Mouse (Mus musculus): ENCODE measurements around the gene Tomm20. TPM values are rescaled to one million over a fixed set of nuclear protein-coding genes. Genes with fewer than 3 reads are reported as not detected.
"Not testable (repeated sequence)": the region's sequence is repeated elsewhere in the genome, so short reads cannot be mapped to it uniquely, and the experiment has no call there.

The Tomm20 gene
- polyA plus RNA-seq, 1 experiment, result 131 TPM

- Histone ChIP-seq H3K27ac (ENCODE audit: control insufficient read depth, insufficient read depth, low read depth, low read length) (no peak overlapping the region), H3K36me3 (ENCODE audit: control insufficient read depth, insufficient read depth, low read length) (no peaks in the 10 kb centered on the region), H3K4me1 (ENCODE audit: control insufficient read depth, insufficient read depth, low read length) (no peaks in the 10 kb centered on the region), H3K27me3 (ENCODE audit: control insufficient read depth, insufficient read depth, low read length) (no peaks in the 10 kb centered on the region), H3K4me3 (ENCODE audit: control insufficient read depth, low read depth, low read length) (peak overlapping the region; percentile 72)
- TF ChIP-seq POLR2A (IDR thresholded peaks at IDR 0.05; ENCODE audit: control insufficient read depth, low read depth, low read length) (no peak), CTCF (IDR thresholded peaks at IDR 0.05; ENCODE audit: control insufficient read depth, insufficient read depth, insufficient replicate concordance, low read depth, low read length) (no peak)
Measured at GRCm38 (mm10) chr8:126979091-126979920, 33.7 kb upstream of the Tomm20 start.

DNA sequence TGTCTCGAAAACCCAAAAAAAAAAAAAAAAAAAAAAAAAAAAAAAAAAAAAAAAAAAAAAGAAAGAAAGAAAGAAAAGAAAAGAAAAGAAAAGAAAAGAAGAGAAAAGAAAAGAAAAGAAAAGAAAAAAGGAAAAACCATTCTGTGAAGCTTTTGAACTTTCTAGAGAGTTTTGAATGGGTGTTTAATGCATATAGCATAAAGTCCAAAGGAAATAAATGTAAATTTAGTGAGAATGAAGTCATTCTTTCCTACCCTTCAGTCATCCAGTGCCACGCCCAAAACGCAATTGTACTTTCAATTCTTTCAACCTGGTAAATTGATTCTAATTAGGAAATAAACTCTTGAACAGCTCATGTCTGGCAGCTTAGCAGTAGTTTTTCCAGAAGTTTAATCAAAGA, 32.9 kb upstream of the Tomm20 start:
- H3K27ac ChIP-seq (ENCODE audit: control insufficient read depth, insufficient read depth, low read depth, low read length); H3K27me3 ChIP-seq (ENCODE audit: control insufficient read depth, insufficient read depth, low read length); H3K36me3 ChIP-seq (ENCODE audit: control insufficient read depth, insufficient read depth, low read length); H3K4me3 ChIP-seq (ENCODE audit: control insufficient read depth, low read depth, low read length); H3K4me1 ChIP-seq (ENCODE audit: control insufficient read depth, insufficient read depth, low read length): not testable (repeated sequence)

- no peak for TF ChIP-seq POLR2A (IDR thresholded peaks at IDR 0.05; ENCODE audit: control insufficient read depth, low read depth, low read length)
- no peak for TF ChIP-seq CTCF (IDR thresholded peaks at IDR 0.05; ENCODE audit: control insufficient read depth, insufficient read depth, insufficient replicate concordance, low read depth, low read length)
- Histone ChIP-seq H3K4me3 (ENCODE audit: control insufficient read depth, low read depth, low read length) (no peak overlapping the region), H3K4me1 (ENCODE audit: control insufficient read depth, insufficient read depth, low read length) (no peaks in the 10 kb centered on the region), H3K36me3 (ENCODE audit: control insufficient read depth, insufficient read depth, low read length) (no peaks in the 10 kb centered on the region), H3K27ac (ENCODE audit: control insufficient read depth, insufficient read depth, low read depth, low read length) (no peak overlapping the region), H3K27me3 (ENCODE audit: control insufficient read depth, insufficient read depth, low read length) (no peaks in the 10 kb centered on the region)
Measured at GRCm38 (mm10) chr8:126978028-126978427, 32.4 kb upstream of the Tomm20 start.

- H3K27me3 ChIP-seq (ENCODE audit: control insufficient read depth, insufficient read depth, low read length), result no peaks in the 10 kb centered on the region
- TF ChIP-seq CTCF (IDR thresholded peaks at IDR 0.05; ENCODE audit: control insufficient read depth, insufficient read depth, insufficient replicate concordance, low read depth, low read length) (no peak), POLR2A (IDR thresholded peaks at IDR 0.05; ENCODE audit: control insufficient read depth, low read depth, low read length) (no peak)
- no peaks in the 10 kb centered on the region for H3K36me3 ChIP-seq (ENCODE audit: control insufficient read depth, insufficient read depth, low read length)
- no peaks in the 10 kb centered on the region for H3K4me1 ChIP-seq (ENCODE audit: control insufficient read depth, insufficient read depth, low read length)
- no peak overlapping the region for H3K4me3 ChIP-seq (ENCODE audit: control insufficient read depth, low read depth, low read length)
- H3K27ac ChIP-seq (ENCODE audit: control insufficient read depth, insufficient read depth, low read depth, low read length), result no peak overlapping the region
Measured at GRCm38 (mm10) chr8:126976608-126977348, 31.1 kb upstream of the Tomm20 start.

DNA sequence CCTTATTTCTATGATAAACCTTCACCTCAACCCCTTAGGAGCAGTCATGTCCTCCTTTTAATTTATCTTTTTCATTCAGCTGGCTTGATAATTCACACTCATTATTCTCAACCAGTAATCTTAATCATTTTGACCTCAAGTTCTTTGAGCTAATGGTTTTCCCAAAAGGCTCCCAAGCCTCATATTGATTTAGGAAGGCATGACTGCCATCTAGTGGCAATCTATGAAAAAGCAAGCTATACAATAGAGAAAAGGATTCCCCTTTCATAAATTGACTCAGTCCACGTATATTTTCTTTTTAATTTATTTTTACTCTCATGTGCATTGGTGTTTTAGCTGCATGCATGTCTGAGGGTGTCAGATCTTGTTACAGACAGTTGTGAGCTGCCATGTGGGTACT, 30.1 kb upstream of the Tomm20 start:
- no peaks in the 10 kb centered on the region for H3K36me3 ChIP-seq (ENCODE audit: control insufficient read depth, insufficient read depth, low read length)
- H3K4me1 ChIP-seq (ENCODE audit: control insufficient read depth, insufficient read depth, low read length), result no peaks in the 10 kb centered on the region; the same call in 1 of the 2 replicates
- no peak overlapping the region for H3K27ac ChIP-seq (ENCODE audit: control insufficient read depth, insufficient read depth, low read depth, low read length)
- no peak overlapping the region for H3K4me3 ChIP-seq (ENCODE audit: control insufficient read depth, low read depth, low read length)
- no peaks in the 10 kb centered on the region for H3K27me3 ChIP-seq (ENCODE audit: control insufficient read depth, insufficient read depth, low read length)
- TF ChIP-seq POLR2A (IDR thresholded peaks at IDR 0.05; ENCODE audit: control insufficient read depth, low read depth, low read length), result no peak
- TF ChIP-seq CTCF (IDR thresholded peaks at IDR 0.05; ENCODE audit: control insufficient read depth, insufficient read depth, insufficient replicate concordance, low read depth, low read length), result no peak; the same call in 1 of the 2 replicates

DNA sequence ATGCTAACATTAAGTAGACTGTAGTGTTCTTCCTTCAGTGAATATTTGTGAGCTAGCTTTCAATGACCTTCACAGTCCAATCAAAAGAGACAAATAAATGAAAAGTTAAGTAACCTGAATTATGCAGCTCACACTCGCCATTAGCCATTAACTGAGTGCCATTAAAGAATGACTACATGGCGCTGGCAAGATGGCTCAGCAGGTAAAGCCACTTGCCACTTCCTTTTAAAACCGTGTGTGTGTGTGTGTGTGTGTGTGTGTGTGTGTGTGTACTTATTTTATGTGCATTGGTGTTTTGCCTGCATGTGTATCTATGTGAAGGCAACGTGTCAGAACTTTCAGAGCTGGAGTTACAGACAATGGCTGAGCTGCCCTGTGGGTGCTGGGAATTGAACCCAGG, 28.9 kb upstream of the Tomm20 start:
- H3K4me3 ChIP-seq (ENCODE audit: control insufficient read depth, low read depth, low read length), result no peak overlapping the region
- H3K27ac ChIP-seq (ENCODE audit: control insufficient read depth, insufficient read depth, low read depth, low read length), result no peak overlapping the region
- TF ChIP-seq CTCF (IDR thresholded peaks at IDR 0.05; ENCODE audit: control insufficient read depth, insufficient read depth, insufficient replicate concordance, low read depth, low read length) (no peak), POLR2A (IDR thresholded peaks at IDR 0.05; ENCODE audit: control insufficient read depth, low read depth, low read length) (no peak)
- no peaks in the 10 kb centered on the region for H3K27me3 ChIP-seq (ENCODE audit: control insufficient read depth, insufficient read depth, low read length)
- H3K36me3 ChIP-seq (ENCODE audit: control insufficient read depth, insufficient read depth, low read length), result no peaks in the 10 kb centered on the region
- no peaks in the 10 kb centered on the region; the same call in none of the 2 replicates for H3K4me1 ChIP-seq (ENCODE audit: control insufficient read depth, insufficient read depth, low read length)

DNA sequence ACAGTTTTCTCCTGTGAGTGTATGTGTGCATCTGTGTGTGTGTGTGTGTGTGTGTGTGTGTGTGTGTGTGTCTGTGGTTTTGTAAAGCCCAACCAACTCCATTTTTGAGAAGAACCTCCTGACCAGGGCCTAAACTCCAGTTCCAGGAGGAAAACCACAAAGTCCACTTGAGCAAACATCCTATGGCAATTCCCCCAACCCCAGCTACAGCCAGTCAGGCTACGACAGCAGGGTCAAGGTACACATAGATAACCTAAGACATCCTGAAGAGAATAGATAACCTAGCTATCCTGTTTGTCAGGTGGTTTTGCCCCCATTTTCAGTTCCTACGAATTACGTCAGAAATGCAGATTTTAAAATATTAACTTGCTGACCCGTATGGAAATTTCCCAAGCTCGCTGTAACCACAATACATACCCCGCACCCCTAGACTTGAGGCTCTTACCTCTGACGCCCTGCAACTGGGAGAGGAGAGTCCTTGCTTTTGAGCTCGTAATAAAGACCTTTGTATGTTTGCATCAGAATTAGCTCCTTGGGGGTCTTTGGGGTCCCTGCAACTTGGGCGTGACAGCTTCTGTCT, 28.1 kb upstream of the Tomm20 start:
- Histone ChIP-seq H3K4me3 (ENCODE audit: control insufficient read depth, low read depth, low read length) (no peak overlapping the region), H3K27me3 (ENCODE audit: control insufficient read depth, insufficient read depth, low read length) (no peaks in the 10 kb centered on the region), H3K36me3 (ENCODE audit: control insufficient read depth, insufficient read depth, low read length) (no peaks in the 10 kb centered on the region), H3K27ac (ENCODE audit: control insufficient read depth, insufficient read depth, low read depth, low read length) (no peak overlapping the region), H3K4me1 (ENCODE audit: control insufficient read depth, insufficient read depth, low read length) (no peaks in the 10 kb centered on the region; the same call in none of the 2 replicates)
- no peak for TF ChIP-seq CTCF (IDR thresholded peaks at IDR 0.05; ENCODE audit: control insufficient read depth, insufficient read depth, insufficient replicate concordance, low read depth, low read length)
- no peak for TF ChIP-seq POLR2A (IDR thresholded peaks at IDR 0.05; ENCODE audit: control insufficient read depth, low read depth, low read length)
